Mouse (Mus musculus) mouse embryonic stem cell (cell line): ENCODE measurements around the gene Lef1.

Source experiments
- in situ Hi-C, 2 experiments: fragments of 300-500 bp; cut with MboI; formaldehyde crosslinking; loops; 1 replicate in 1 of 2; 3 replicates in 1 of 2; pipeline ENCODE4 v1.14.3; 2019 to 2020; ENCODE audit warnings: low sequenced_read_pairs in 2 of 2, low pct_unique_long_range_greater_than_20kb in 1 of 2, mixed read lengths in 1 of 2; ENCODE audit not compliant: unreplicated experiment in 1 of 2

Gene Lef1

DNA sequence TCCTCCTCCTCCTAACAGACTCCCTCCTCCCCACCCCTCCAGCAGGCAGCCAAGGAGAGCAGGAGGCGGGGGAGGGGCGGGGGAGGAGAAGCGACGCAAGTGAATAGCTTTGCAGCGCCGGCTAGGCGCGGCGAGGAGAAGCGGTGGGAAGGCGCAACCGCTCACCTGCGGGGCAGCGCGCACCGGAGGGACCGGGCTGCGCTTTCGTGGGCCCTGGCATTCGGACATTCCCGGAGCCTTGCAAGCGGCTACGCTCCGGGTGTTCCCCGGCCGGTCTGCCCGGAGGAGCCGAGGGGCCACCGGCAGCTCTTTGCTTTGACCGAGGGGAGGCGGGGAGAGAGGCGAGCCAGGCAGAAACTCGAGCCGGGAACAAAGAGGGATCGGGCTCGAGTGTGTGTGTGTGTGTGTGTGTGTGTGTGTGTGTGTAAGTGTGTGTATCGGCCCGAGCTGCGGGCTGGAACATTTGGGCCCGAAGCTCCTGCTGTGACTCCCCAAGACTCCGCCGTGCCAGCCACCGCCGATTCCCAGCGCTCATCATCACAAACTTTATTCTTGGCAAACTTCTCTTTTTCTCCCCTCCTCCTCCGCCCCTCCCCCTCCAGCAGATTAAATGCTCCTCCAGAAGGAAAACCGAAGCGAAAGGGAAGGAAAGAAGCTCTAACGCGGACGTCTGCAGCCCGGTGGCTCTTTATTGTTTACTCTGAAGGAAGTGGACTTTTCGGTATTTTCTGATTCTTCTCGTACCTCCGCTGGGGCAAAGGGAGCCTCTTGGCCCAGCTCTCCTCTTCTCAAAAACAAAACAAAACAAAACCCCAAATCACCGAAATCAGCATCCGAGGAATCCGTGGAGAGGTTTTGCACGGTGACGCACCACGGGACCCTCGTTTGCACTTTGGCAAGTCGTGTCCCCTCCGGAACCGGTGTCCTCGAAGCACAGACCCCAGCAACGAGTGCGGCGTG, at the start of gene Lef1:
TSS of gene Lef1 (plus strand) at position 281 of the 960 bp plus-strand sequence.
- in situ Hi-C loops = loop anchor here in 1 of 2 experiments (25.0 kb wide), 1 partner anchor 1898 kb away; no protein-coding TSS in a partner anchor

DNA sequence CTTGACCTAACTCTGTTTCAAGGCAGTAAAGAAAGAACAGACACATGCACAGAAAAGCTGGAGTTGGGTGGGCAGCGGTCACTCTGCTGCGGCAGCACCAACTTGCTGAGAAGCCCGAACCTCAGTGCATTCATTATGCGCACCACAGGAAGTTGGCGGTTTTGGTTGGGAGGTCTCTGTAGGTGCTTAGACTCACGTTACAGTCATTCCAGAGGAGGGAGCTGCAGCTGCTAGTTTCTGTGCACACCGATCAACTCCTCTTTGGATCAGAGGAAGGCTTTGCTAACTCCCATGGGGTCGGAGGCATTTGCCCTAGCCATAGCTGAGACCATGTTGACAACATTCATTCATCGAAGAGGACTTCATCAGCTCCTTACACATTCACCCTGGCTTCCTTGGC, 45.3 kb upstream of the Lef1 start:
- in situ Hi-C loops = no loop called here

DNA sequence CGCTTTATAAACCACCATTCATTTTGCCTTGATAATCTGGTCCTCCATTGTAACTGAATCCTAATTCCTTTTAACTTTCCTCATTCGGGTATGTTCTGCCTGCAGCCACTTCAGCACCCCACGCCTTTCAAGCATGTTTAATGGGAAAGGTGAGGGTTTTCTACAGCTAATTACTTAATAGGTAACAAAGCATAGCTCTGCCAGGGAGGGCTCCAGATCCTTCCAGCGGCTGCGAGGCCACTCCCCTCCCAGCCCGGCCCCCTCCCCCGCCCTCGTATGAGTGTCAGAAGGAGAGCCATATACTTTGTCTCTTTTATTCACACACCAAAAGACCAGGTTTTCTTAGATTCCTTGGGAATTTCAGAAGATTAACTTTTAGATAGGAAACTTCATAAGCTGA, 44.1 kb upstream of the Lef1 start:
- in situ Hi-C loops = no loop called here

DNA sequence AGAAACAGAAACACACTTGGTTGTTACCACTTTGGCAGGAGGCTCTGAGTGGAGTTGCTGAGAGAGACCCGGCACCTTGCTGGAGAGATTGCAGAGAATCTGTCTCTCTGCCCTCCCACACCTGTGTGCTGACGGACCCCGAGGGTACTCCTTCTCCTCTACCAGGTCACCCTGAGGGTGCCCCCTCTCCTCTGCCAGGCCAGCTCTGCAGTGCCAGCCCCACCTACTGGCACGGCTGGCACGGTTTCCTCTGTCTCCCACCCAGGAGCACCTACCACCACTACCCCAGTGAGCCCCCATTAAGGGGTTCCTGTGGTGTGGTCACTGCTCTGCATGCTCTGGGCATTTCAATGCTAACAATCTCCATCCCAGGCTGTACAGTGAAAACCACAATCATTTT, 42.3 kb upstream of the Lef1 start:
- in situ Hi-C loops = no loop called here

DNA sequence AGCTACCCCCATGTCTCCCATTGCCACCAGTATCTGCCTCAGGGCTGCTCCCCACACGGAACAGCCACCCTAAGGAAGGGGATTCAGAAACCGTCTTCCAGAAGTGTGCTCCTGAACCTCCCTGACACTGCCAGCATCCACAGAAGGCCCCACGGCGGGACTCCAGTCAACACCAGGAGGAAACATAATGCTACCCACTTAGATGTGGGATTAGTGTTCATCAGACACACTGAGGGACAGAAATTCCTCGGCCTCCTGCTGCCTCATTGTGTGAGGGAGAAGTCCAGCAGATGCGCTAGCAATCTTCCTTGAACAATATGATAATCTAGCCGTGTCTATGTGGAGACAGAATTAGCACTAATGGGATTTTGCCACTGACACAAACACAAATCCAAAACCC, 40.1 kb upstream of the Lef1 start:
- in situ Hi-C loops = no loop called here

DNA sequence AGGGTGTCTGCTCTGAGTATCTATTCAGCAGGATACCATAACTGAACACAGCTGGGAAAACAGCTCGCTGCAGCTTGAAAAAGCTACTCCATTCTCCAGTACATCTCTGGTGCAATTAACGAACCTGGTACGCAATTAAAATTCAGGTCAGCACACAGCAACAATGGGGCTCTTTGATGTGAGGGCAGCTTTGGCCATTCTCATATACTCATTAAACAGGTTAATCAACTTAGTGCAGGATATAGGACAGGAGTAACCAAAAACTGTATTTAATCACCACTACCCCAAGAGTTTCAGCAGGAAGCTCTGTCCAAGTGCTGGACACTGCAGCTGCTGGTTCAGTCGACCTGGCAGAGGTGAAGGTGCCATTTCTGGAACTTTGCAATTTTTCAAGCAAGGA, 37.6 kb upstream of the Lef1 start:
- in situ Hi-C loops = no loop called here

DNA sequence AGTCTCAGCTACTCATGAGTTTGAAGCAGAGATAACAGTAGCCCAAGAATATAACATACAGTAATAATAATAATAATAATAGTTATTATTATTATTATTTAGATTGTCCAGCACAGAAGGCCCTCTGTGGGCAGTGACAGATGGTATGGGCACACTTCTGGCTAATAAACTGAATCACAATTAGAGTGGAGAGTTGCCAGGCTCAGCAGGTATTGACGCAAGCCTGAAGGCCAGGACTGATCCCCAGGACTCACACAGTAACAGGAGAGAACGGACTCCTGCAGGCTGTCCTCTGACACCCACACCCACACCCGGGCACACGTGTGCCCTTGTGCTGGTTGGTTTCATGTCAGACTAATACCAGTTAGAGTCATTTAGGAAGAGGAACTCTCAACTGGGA, 36.3 kb upstream of the Lef1 start:
- in situ Hi-C loops = no loop called here

DNA sequence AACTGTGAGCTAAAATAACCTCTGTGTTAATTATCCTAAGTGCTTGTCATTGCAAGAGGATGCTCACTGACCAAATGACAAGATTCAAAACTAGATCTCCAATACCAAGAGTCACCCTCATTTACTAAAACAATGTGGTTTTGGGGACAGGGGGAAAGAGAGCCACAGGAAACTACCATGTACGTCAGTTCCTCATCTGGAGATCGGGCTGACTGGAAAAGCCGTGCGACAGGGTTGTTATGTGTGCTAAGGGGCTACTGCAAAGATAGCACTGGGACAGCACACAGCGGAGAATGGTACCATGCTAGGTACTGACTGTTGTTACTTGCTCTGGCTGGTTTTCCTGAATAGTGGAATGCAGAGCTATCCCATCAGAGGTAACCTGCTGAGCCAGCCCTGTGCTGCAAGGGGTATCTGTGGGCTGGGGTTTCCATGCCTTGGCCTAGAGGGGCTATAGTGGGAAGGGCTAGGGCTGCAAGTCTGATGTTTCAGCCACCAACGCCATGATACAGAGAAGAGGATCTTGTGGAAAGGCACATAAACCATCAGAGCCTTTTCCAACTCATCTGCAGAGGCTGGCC, 32.1 kb upstream of the Lef1 start:
- in situ Hi-C loops = no loop called here

DNA sequence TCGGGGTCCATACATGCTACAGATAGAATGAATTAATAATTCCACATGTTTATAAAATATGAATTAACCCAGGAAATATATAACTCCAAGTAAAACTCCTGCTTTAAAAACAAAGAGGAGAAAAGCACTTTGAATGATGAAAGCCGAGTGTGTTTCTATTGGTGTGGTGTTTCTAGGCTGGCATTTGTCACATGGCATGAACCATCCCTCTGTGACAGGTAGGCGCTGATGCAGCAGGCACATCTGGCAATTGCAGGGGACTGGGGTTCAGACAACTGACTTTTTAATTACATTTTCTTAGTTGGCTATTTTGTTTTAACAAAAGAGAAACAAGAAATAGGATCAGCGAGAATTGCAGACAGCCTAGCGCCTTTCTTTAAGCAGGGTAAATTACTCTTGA, 31.6 kb upstream of the Lef1 start:
- in situ Hi-C loops = no loop called here

DNA sequence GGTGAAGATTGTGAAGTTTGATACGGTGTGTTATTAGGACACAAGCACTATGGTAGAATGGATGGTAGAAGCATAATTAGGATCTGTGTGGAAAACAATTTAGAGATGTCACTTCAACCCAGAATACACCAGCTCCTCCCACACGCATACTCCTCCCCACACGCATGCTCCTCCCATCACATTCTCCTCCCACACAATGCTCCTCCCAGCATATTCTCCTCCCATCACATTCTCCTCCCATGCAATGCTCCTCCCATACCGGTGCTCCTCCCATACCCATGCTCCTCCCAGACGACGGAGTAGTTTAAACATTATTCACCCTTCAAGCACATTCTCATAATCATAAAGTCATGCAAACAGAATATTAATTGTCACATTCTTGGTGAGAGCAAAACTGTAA, 26.5 kb upstream of the Lef1 start:
- in situ Hi-C loops = no loop called here

DNA sequence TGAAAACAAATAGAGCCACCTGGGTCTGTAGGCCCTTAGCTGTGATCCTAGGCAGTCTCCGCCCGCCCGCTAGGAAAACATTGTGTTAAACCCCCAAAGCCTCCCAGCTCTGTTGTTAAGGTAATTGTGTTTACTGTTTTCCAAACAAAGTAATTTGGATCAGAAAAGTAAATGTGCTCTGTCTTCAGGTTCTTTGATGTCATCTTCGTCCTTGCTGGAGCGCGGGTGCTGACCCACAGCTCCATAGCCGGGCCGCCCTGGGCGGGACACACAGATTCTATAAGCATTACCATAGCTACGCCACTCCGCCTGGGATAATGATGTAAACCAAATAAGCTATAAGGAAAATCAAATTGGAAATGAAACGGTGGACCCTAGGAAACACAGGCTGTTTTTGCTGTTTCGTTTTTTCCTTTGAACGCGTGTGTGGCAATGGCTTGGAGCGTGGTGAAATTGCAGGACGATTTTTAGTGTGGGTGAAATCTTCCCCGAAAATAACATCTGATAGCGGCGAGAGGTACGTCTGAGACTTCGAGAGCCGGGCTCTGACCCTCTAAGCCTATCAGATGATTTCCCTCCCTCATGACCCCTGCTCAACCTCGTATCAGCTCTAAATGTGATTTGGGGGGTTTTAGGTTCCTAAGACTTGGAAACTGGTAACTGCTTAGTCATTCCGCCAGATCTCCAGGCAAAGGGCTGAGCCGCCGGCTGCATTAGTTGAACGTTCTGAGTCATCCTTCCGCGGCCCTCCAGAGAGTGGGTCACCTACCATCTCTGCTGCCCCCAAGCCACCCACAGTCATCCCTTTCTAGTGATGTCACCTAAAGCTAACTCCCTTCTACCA, 25.3 kb upstream of the Lef1 start:
- in situ Hi-C loops = no loop called here

DNA sequence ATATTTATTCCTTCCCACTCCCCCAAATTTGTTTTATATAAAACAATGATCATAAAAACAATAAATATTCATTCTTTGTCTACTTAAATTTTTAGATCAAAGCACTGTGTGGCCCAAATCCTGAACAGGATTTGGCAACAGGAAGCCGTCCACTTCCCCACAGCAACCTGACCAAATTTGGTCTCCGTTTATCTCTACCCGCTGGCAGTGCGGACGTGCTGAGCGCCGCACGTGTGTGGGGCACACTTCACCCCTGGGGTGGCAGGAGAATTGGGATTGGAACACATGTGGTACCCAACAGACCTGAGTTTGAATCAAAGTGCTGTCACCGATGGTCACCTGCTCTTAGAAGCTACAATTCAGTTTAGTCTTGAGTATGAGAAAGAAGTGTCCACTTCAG, 24.3 kb upstream of the Lef1 start:
- in situ Hi-C loops = no loop called here

DNA sequence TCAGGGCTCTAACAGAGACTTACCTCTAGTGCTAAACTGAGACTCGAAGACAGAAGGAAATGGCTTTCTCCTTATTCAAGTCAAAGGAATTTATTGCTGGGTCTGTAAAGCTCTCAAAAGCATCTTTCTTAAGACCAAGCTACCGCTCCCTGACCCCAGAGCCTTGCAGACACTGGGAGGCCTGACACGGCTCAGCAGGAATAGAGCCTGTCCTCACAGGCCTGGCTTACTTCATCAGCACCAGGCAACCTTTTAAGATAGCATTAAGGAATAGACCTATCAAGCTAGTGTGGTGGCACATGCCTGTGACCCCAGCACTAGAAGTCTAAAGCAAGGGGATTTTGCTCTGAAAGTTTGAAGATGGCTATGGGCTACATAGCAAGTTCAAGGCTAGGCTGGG, 20.6 kb upstream of the Lef1 start:
- in situ Hi-C loops = no loop called here

DNA sequence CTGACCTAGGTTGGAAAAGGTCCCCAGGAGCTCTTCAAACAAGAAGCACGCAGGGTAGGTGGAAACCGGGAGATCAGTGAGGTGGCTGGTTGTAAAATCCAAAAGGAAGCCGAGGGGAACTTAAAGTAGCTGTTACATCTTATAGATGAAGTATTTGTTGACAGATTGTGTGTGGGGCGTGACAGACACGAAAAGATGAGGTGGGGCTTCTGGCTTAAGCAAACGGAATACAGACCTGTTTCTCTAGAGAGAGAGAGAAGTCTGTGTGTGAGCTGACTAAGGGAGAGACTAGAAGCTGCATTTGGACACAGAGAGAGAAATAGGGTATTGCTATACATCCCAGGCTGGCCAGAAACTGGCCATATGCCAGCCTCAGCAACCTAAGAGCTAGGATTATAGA, 18.2 kb upstream of the Lef1 start:
- in situ Hi-C loops = no loop called here

DNA sequence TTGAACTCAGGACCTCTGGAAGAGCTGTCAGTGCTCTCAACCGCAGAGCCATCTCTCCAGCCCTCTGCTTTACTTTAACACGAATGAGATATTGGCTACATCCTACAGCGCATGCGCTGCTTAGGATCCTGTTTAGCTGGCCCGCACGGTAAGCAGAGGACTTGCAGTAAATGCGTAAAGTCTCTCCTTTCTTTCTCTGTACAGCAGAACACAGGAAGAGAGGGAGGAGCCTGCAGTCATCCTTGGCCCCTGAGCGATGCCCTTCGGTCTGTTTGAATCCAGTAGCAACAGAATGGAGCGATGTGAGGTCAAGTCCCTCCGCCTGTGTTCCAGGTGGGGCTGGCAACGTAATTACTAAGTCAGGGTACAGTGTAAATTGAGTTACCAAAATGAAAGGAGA, 16.5 kb upstream of the Lef1 start:
- in situ Hi-C loops = no loop called here

DNA sequence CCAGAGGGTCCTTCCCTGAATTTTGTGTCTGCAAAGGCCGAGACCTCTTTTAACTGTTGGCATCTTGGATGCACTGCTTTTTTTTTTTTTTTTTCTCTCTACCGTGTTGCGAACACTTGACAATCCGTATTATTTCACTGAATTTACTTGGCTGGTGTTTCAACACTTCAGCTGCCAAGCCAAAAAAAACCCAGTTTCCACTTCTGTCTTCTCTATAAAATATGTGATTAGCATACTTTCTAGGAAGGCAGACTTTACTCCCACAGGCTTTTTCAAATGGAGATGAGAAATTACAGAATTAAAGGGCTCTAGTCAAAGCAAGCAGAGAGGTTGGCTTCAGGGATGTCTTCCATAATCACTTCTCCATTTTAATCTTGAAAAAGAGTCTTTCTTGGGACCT, 14.2 kb upstream of the Lef1 start:
- in situ Hi-C loops = no loop called here

DNA sequence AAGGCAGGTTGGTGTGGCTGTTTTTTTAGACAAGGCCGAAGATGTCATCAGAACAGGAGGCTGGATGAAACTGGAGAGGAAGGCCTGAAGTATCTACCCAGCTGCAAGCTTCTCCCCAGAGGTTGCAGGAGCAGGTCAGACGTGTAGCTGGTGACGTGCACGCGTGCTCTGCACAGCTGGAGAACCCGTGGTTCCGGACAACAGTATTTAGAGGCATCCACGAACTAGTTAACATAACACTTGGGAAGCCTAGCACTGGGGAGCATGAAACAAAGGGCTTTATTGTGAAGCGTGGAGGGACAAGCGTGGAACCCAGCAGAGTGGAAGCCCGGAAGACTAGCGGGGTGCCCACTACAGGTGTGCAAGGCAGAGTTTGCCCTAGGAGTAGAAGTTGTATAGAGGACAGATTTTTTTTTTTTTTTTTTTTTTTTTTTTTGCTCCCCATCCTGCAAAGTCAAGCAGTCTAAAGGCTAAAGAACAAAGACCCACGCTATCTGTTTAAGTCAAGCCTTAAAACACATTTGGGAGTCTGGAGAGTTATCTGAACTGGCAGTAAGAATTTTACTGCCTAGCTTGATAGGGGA, 8.0 kb upstream of the Lef1 start:
- in situ Hi-C loops = loop anchor here in 1 of 2 experiments (25.0 kb wide), 1 partner anchor 1890 kb away; no protein-coding TSS in a partner anchor

DNA sequence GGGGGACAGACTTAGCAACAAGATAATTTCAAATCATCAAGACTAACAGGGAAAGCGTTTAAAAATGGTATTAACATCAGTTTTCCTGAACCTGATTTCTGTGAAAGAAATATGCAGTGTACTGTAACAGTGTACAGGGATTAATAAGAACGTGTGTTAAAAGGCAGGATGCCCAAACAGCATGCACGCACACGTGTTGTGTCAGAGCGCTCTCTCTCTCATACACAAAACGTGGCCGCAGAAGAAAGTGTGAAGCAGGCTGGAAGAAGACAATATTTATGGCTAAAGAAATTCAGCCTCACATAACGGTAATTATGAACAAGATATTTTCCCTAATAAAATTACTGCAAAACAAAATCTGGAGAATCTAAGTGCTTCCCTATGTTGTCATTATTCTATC, 4.9 kb upstream of the Lef1 start:
- in situ Hi-C loops = loop anchor here in 1 of 2 experiments (25.0 kb wide), 1 partner anchor 1893 kb away; no protein-coding TSS in a partner anchor
